Mouse (Mus musculus) hindbrain, embryonic 16.5 days (tissue): Measurements from ENCODE around the gene Cntn1. TPM values are rescaled to one million over a fixed set of nuclear protein-coding genes. Genes with fewer than 3 reads are reported as not detected.

ENCODE experiments used
- ATAC-seq: fragments of 200-750 bp; cut with Nextera tagmentation; 2 replicates; pipeline ENCODE4 v1.8.0; 2017; ENCODE audit warnings: moderate TSS enrichment, moderate library complexity
- H3K27ac ChIP-seq: fragments of 300-500 bp; sonication (generic); 2 replicates; pipeline ENCODE4 v1.5.1; 2014; ENCODE audit warnings: low read depth, mild to moderate bottlenecking, control low read depth, low read length, moderate library complexity
- H3K27me3 ChIP-seq: fragments of 300-500 bp; sonication (generic); replicated peaks from 2 replicates; pipeline ENCODE4 v1.6.1; 2014; ENCODE audit warnings: low read length; ENCODE audit not compliant: control insufficient read depth, insufficient read depth
- H3K36me3 ChIP-seq: fragments of 300-500 bp; sonication (generic); 2 replicates; pipeline ENCODE4 v1.6.1; 2014; ENCODE audit warnings: mild to moderate bottlenecking, low read length, moderate library complexity, mixed read lengths; ENCODE audit not compliant: control insufficient read depth, insufficient read depth
- H3K4me1 ChIP-seq: fragments of 300-500 bp; sonication (generic); 2 replicates; pipeline ENCODE4 v1.6.1; 2014; ENCODE audit warnings: low read depth, low read length; ENCODE audit not compliant: control insufficient read depth, insufficient read depth
- H3K4me2 ChIP-seq: fragments of 300-500 bp; sonication (generic); 2 replicates; pipeline ENCODE4 v1.6.1; 2014; ENCODE audit warnings: mild to moderate bottlenecking, low read length, control low read depth, moderate library complexity
- H3K4me3 ChIP-seq: fragments of 300-500 bp; sonication (generic); 2 replicates; pipeline ENCODE4 v1.5.1; 2014; ENCODE audit warnings: mild to moderate bottlenecking, low read length, control low read depth, moderate library complexity
- H3K9ac ChIP-seq: fragments of 300-500 bp; sonication (generic); 2 replicates; pipeline ENCODE4 v1.6.1; 2014; ENCODE audit warnings: low read depth, mild to moderate bottlenecking, control low read depth, low read length, moderate library complexity
- H3K9me3 ChIP-seq: fragments of 300-500 bp; sonication (generic); 2 replicates; pipeline ENCODE4 v1.6.1; 2014; ENCODE audit warnings: mild to moderate bottlenecking, low read length, moderate library complexity; ENCODE audit not compliant: control insufficient read depth
- WGBS: fragments of 180-500 bp; shearing (Covaris S2); extraction: QIAGEN DNeasy Blood & Tissue Kit; methylation state at CpG from one replicate; pipeline ENCODE4 v1.1.7; 2014; 5-methylcytosine and 5-hydroxymethylcytosine counted together
- polyA plus RNA-seq: library from polyadenylated mRNA; unstranded; fragments of >200 nt; fragmentation: Nextera tagmentation; extraction: Ambion mirVana; gene quantifications from 2 replicates; pipeline ENCODE4 v1.2.1, GENCODE M21; 2015

Cntn1 gene
- polyA plus RNA-seq, 1 experiment from 2014 or later: 110 TPM

- Histone ChIP-seq H3K4me2 (peak overlapping the region; percentile 52), H3K27me3 (no peaks in the 10 kb centered on the region), H3K4me3 (peak overlapping the region; percentile 35), H3K36me3 (no peaks in the 10 kb centered on the region), H3K9ac (peak overlapping the region; percentile 31; the same call in 1 of the 2 replicates), H3K4me1 (peaks cover 6% of the 10 kb centered on the region; the same call in 1 of the 2 replicates), H3K9me3 (no peaks in the 10 kb centered on the region), H3K27ac (peak overlapping the region; percentile 51; the same call in 1 of the 2 replicates)
- 49% methylated on average over 4 of the region's 4 CpGs for WGBS
- no peak for ATAC-seq
Measured at GRCm38 (mm10) chr15:92162835-92163234, 111.9 kb downstream of the Cntn1 start.

DNA sequence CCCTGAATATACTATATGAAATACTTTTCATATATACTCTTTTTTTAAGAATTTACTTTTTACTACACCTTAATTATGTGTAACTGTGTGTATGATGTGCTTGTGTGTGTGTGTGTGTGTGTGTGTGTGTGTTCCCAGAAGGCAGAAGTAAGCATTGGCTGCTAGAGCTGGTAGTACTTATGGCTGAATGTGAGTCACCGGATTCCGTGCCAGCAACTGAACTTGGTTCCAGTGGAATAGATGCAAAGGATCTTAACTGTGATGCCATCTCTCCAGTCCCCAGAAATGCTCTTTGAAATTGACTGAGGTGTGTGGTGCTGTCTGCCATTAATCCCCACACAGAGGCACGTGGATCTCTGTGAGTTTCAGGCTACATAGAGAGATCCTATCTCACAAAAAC is 113.2 kb downstream of the Cntn1 start:
- no peak for ATAC-seq
- Histone ChIP-seq H3K4me2 (no peak overlapping the region), H3K27ac (no peak overlapping the region), H3K36me3 (no peaks in the 10 kb centered on the region), H3K4me1 (peaks cover 6% of the 10 kb centered on the region; the same call in 1 of the 2 replicates), H3K27me3 (no peaks in the 10 kb centered on the region), H3K9me3 (no peaks in the 10 kb centered on the region), H3K4me3 (no peak overlapping the region), H3K9ac (no peak overlapping the region)
- WGBS: 76% methylated on average over 3 of the region's 3 CpGs

DNA sequence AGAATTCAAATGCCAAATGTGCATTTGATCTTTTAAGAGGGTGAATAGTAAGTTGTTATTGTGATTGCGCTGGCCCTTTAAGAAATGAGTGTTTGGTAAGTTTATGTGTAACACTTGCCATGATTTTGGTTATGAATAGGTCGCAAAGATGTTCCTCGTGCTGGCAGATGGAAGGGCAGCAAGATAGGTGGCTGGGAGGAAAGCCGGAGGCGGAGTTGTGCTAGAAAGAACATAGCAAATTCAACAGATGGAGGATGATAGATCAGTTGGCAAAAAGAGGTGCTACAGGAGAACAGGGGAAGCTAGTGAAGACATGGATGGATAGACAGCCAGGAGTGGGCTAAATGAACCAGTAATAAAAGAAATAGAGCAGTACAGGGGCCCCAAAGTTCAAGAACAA is 115.3 kb downstream of the Cntn1 start:
- ATAC-seq: no peak
- no peak overlapping the region for H3K4me3 ChIP-seq
- no peak overlapping the region for H3K27ac ChIP-seq
- WGBS: 78% methylated on average over 5 of the region's 5 CpGs
- peaks cover 6% of the 10 kb centered on the region; the same call in 1 of the 2 replicates for H3K4me1 ChIP-seq
- no peaks in the 10 kb centered on the region for H3K9me3 ChIP-seq
- no peaks in the 10 kb centered on the region for H3K27me3 ChIP-seq
- H3K9ac ChIP-seq: no peak overlapping the region
- H3K4me2 ChIP-seq: no peak overlapping the region
- H3K36me3 ChIP-seq: no peaks in the 10 kb centered on the region

DNA sequence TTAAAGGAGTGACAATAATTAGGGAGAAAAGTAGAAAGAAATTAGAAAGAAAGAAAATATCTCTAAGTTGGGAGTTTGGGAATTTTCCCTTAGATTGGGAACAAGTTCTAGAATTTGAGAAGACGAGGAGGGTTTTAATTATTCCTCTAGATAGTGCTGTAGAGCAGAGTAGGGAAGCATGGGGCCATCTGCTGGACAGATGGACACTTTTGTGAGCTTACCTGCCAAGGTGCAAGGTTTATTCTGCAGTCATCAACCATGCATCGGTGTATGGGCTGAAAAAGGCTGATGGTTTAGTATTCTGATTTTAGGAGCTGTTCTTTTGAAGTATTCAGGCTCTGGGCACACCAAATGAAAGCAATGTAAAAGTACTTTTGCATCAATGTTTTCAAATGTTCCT is 124.8 kb downstream of the Cntn1 start:
- no peak overlapping the region for H3K27ac ChIP-seq
- 73% methylated on average over 2 of the region's 2 CpGs for WGBS
- no peak overlapping the region for H3K9ac ChIP-seq
- ATAC-seq: no peak
- H3K9me3 ChIP-seq: no peaks in the 10 kb centered on the region
- no peaks in the 10 kb centered on the region for H3K36me3 ChIP-seq
- H3K4me1 ChIP-seq: no peaks in the 10 kb centered on the region
- no peak overlapping the region for H3K4me2 ChIP-seq
- no peaks in the 10 kb centered on the region for H3K27me3 ChIP-seq
- no peak overlapping the region for H3K4me3 ChIP-seq

DNA sequence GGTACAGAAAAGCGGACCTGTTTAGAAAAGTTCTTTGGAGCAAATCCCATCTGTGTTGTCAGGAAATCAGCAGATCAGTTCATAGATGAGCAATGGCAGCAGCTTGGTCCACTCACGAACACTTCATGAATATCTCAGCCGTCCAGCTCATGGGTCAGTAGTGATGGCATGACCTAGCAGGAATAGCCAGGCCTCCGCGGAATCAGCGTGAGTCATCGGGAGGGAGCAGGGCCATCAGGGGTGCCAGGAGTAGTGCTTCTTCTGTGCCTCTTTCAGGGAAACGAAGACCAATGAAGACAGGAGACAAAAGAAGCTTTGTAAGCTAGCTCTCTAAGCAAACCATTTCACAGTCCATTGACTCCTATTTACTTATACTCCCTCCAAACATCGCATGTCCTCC is 126.4 kb downstream of the Cntn1 start:
- Histone ChIP-seq H3K4me2 (no peak overlapping the region), H3K36me3 (no peaks in the 10 kb centered on the region), H3K4me1 (no peaks in the 10 kb centered on the region), H3K4me3 (no peak overlapping the region), H3K27ac (no peak overlapping the region), H3K9me3 (no peaks in the 10 kb centered on the region), H3K9ac (no peak overlapping the region), H3K27me3 (no peaks in the 10 kb centered on the region)
- ATAC-seq: no peak
- WGBS: 47% methylated on average over 9 of the region's 9 CpGs

DNA sequence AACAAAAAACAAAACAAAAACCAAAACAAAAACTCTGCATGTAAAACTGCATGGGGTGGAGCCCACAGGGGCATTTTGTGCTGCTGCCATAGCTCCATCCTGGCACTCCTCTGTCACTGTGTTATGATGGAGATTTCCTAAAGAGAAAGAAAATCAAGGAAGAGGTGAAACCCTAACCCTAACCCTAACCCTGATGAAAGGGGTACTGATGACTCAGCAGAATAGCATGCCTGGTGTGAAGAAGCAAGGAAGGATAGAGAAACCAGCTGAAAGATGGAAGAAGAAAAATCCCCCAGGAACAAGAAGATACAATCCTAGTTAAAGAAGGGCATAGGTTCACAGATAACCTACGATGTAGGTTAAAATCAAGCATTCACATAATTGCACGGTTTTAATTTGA is 134.5 kb downstream of the Cntn1 start:
- no peaks in the 10 kb centered on the region for H3K36me3 ChIP-seq
- no peaks in the 10 kb centered on the region for H3K27me3 ChIP-seq
- no peak for ATAC-seq
- H3K4me1 ChIP-seq: no peaks in the 10 kb centered on the region
- no peak overlapping the region for H3K9ac ChIP-seq
- H3K9me3 ChIP-seq: no peaks in the 10 kb centered on the region
- no peak overlapping the region for H3K4me2 ChIP-seq
- WGBS: 96% methylated on average over 2 of the region's 2 CpGs
- H3K4me3 ChIP-seq: no peak overlapping the region
- H3K27ac ChIP-seq: no peak overlapping the region

DNA sequence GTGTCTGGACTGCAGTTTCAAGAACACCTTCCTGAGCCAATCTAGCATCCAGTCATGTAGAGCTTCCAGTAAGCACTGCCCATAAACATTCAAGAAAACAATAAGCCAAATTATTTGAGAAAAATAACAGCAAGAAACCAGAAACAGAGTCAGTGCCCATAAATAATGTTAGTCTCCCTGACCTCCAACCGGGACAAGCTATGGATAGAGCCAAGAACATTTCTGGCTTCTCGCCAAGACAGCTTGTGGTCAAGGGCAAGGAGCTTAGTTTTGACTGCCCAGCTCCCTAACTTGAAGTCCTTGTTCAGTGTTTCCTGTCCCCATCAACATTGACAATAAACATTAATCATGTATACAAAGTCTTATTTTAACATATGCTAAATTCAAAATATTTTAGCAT is 139.0 kb downstream of the Cntn1 start:
- Histone ChIP-seq H3K4me3 (no peak overlapping the region), H3K36me3 (no peaks in the 10 kb centered on the region), H3K27ac (no peak overlapping the region), H3K27me3 (no peaks in the 10 kb centered on the region), H3K9me3 (no peaks in the 10 kb centered on the region), H3K4me2 (no peak overlapping the region), H3K9ac (no peak overlapping the region), H3K4me1 (no peaks in the 10 kb centered on the region)
- no peak for ATAC-seq
- 52% methylated on average over 2 of the region's 2 CpGs for WGBS

GRCm38 (mm10) chr15:92200326-92200985 is 149.5 kb downstream of the Cntn1 start:
- peak overlapping the region; percentile 57; the same call in 1 of the 2 replicates for H3K27ac ChIP-seq
- ATAC-seq: peak; percentile 65; the same call in 1 of the 2 replicates
- no peaks in the 10 kb centered on the region for H3K36me3 ChIP-seq
- H3K27me3 ChIP-seq: no peaks in the 10 kb centered on the region
- H3K4me1 ChIP-seq: no peaks in the 10 kb centered on the region; the same call in 1 of the 2 replicates
- H3K4me2 ChIP-seq: no peak overlapping the region
- H3K9me3 ChIP-seq: no peaks in the 10 kb centered on the region
- no peak overlapping the region for H3K4me3 ChIP-seq
- H3K9ac ChIP-seq: no peak overlapping the region
- 66% methylated on average over 6 of the region's 6 CpGs for WGBS

- 85% methylated on average over 4 of the region's 4 CpGs for WGBS
- no peak overlapping the region for H3K9ac ChIP-seq
- H3K4me3 ChIP-seq: no peak overlapping the region
- no peak for ATAC-seq
- no peaks in the 10 kb centered on the region for H3K36me3 ChIP-seq
- H3K4me1 ChIP-seq: no peaks in the 10 kb centered on the region
- no peak overlapping the region for H3K27ac ChIP-seq
- no peaks in the 10 kb centered on the region for H3K27me3 ChIP-seq
- no peak overlapping the region for H3K4me2 ChIP-seq
- H3K9me3 ChIP-seq: no peaks in the 10 kb centered on the region
Measured at GRCm38 (mm10) chr15:92206695-92207094, 155.7 kb downstream of the Cntn1 start.
